Mouse (Mus musculus) liver, embryonic 14.5 days (tissue): ENCODE data around the gene Lrba.

Experiments
- CTCF ChIP-seq: IDR thresholded peaks from 2 replicates; pipeline ENCODE4 v1.5.1; 2016; ENCODE audit warnings: antibody characterized with exemption, low read depth, control low read depth
- EP300 ChIP-seq: IDR thresholded peaks from 2 replicates; pipeline ENCODE4 v1.6.1; 2016; ENCODE audit warnings: antibody characterized with exemption, low read depth

DNA sequence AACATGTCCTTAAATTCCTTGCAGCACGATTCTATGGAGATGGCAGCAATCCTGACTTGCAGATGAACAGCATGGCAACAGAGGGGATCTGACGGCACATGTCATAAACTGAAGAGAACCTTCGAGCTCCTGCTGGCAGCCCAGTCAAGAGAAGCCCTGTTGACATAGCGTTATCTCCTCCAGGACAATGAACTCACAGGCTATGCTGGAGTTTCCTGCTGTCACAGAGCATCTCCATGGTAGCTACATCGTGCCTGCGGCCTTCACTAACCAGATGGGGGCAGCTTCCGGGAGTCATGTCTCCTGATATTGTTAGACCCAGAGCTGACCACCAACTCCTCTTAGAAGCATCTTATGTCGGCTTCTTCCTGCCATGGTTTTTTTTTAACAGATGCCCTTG lies 578.3 kb downstream of the Lrba start:
- TF ChIP-seq CTCF (no peak), EP300 (no peak)
